Mouse (Mus musculus) intestine, embryonic 16.5 days (tissue): ENCODE data around the gene 9530068E07Rik. TPM values are rescaled to one million over a fixed set of nuclear protein-coding genes. Genes with fewer than 3 reads are reported as not detected.
A peak's percentile ranks its signal among the peaks of the same experiment; 100 is the strongest.

ENCODE experiments used
- ATAC-seq: fragments of 200-750 bp; cut with Nextera tagmentation; 2 replicates; pipeline ENCODE4 v1.8.0; 2017; ENCODE audit warnings: moderate TSS enrichment, moderate library complexity
- H3K27ac ChIP-seq: fragments of 300-500 bp; sonication (generic); 2 replicates; pipeline ENCODE4 v1.5.1; 2014; ENCODE audit warnings: mild to moderate bottlenecking, low read length
- H3K27me3 ChIP-seq: fragments of 300-500 bp; sonication (generic); replicated peaks from 2 replicates; pipeline ENCODE4 v1.6.1; 2014; ENCODE audit warnings: low read length, control low read depth, mixed read lengths; ENCODE audit not compliant: control insufficient read depth, insufficient read depth
- H3K36me3 ChIP-seq: fragments of 300-500 bp; sonication (generic); 2 replicates; pipeline ENCODE4 v1.6.1; 2014; ENCODE audit warnings: low read length, control low read depth; ENCODE audit not compliant: control insufficient read depth, insufficient read depth
- H3K4me1 ChIP-seq: fragments of 300-500 bp; sonication (generic); 2 replicates; pipeline ENCODE4 v1.6.1; 2014; ENCODE audit warnings: low read length, control low read depth, mixed read lengths; ENCODE audit not compliant: control insufficient read depth, insufficient read depth
- H3K4me2 ChIP-seq: fragments of 300-500 bp; sonication (generic); 2 replicates; pipeline ENCODE4 v1.6.1; 2014; ENCODE audit warnings: low read depth, low read length, control low read depth
- H3K4me3 ChIP-seq: fragments of 300-500 bp; sonication (generic); 2 replicates; pipeline ENCODE4 v1.5.1; 2014; ENCODE audit warnings: mild to moderate bottlenecking, low read length
- H3K9ac ChIP-seq: fragments of 300-500 bp; sonication (generic); 2 replicates; pipeline ENCODE4 v1.6.1; 2014; ENCODE audit warnings: low read depth, low read length
- H3K9me3 ChIP-seq: fragments of 300-500 bp; sonication (generic); 2 replicates; pipeline ENCODE4 v1.6.1; 2016; ENCODE audit warnings: low read length, control low read depth; ENCODE audit not compliant: control insufficient read depth
- WGBS: fragments of 180-500 bp; shearing (Covaris S2); extraction: QIAGEN DNeasy Blood & Tissue Kit; methylation state at CpG from one replicate; pipeline ENCODE4 v1.1.7; 2014; 5-methylcytosine and 5-hydroxymethylcytosine counted together
- polyA plus RNA-seq: library from polyadenylated mRNA; unstranded; fragments of >200 nt; fragmentation: Nextera tagmentation; extraction: Ambion mirVana; gene quantifications from 2 replicates; pipeline ENCODE4 v1.2.1, GENCODE M21; 2015

9530068E07Rik gene
- polyA plus RNA-seq, 1 experiment from 2014 or later, result 153 TPM

- Histone ChIP-seq H3K27me3 (no peaks in the 10 kb centered on the region), H3K4me2 (no peak overlapping the region), H3K9ac (no peak overlapping the region), H3K4me1 (peaks cover 50% of the 10 kb centered on the region), H3K27ac (peak overlapping the region; percentile 62), H3K4me3 (no peak overlapping the region), H3K9me3 (no peaks in the 10 kb centered on the region), H3K36me3 (no peaks in the 10 kb centered on the region)
- no peak for ATAC-seq
- 64% methylated on average over 9 of the region's 9 CpGs for WGBS
These were observed 26.7 kb upstream of the 9530068E07Rik start for GRCm38 (mm10) chr11:52369252-52370134.

- Histone ChIP-seq H3K4me1 (peaks cover 44% of the 10 kb centered on the region), H3K36me3 (peaks cover 4% of the 10 kb centered on the region), H3K4me2 (no peak overlapping the region), H3K9ac (no peak overlapping the region), H3K27me3 (no peaks in the 10 kb centered on the region), H3K27ac (peak overlapping the region; percentile 62), H3K9me3 (no peaks in the 10 kb centered on the region), H3K4me3 (no peak overlapping the region)
- no peak for ATAC-seq
- 91% methylated on average over 2 of the region's 2 CpGs for WGBS
These were observed 26.1 kb upstream of the 9530068E07Rik start for GRCm38 (mm10) chr11:52370135-52370452.

GRCm38 (mm10) chr11:52370538-52370937 is 25.7 kb upstream of the 9530068E07Rik start:
- Histone ChIP-seq H3K27ac (peak overlapping the region; percentile 62), H3K36me3 (peaks cover 7% of the 10 kb centered on the region), H3K4me1 (peaks cover 40% of the 10 kb centered on the region), H3K9ac (no peak overlapping the region), H3K4me2 (no peak overlapping the region), H3K9me3 (no peaks in the 10 kb centered on the region), H3K27me3 (no peaks in the 10 kb centered on the region), H3K4me3 (no peak overlapping the region)
- peak; percentile 50 for ATAC-seq
- WGBS, result 11% methylated on average over 2 of the region's 2 CpGs

GRCm38 (mm10) chr11:52373841-52374240 is 22.4 kb upstream of the 9530068E07Rik start:
- Histone ChIP-seq H3K4me2 (no peak overlapping the region), H3K4me1 (peaks cover 15% of the 10 kb centered on the region), H3K4me3 (no peak overlapping the region), H3K27ac (no peak overlapping the region), H3K27me3 (no peaks in the 10 kb centered on the region), H3K9me3 (no peaks in the 10 kb centered on the region), H3K36me3 (peaks cover 12% of the 10 kb centered on the region), H3K9ac (no peak overlapping the region)
- WGBS, result 73% methylated on average over 7 of the region's 7 CpGs
- ATAC-seq, result no peak

GRCm38 (mm10) chr11:52374340-52374739 is 21.9 kb upstream of the 9530068E07Rik start:
- no peaks in the 10 kb centered on the region for H3K9me3 ChIP-seq
- peaks cover 14% of the 10 kb centered on the region for H3K36me3 ChIP-seq
- 65% methylated on average over 6 of the region's 6 CpGs for WGBS
- no peak overlapping the region for H3K4me2 ChIP-seq
- ATAC-seq, result peak; percentile 24; the same call in 1 of the 2 replicates
- H3K9ac ChIP-seq, result no peak overlapping the region
- no peak overlapping the region for H3K27ac ChIP-seq
- H3K4me1 ChIP-seq, result peaks cover 12% of the 10 kb centered on the region
- no peak overlapping the region for H3K4me3 ChIP-seq
- H3K27me3 ChIP-seq, result no peaks in the 10 kb centered on the region

GRCm38 (mm10) chr11:52377579-52377978 is 18.6 kb upstream of the 9530068E07Rik start:
- Histone ChIP-seq H3K36me3 (peaks cover 17% of the 10 kb centered on the region), H3K9me3 (no peaks in the 10 kb centered on the region), H3K4me2 (no peak overlapping the region), H3K27ac (no peak overlapping the region), H3K4me3 (no peak overlapping the region), H3K4me1 (no peaks in the 10 kb centered on the region), H3K27me3 (no peaks in the 10 kb centered on the region), H3K9ac (no peak overlapping the region)
- 93% methylated on average over 4 of the region's 4 CpGs for WGBS
- no peak for ATAC-seq

GRCm38 (mm10) chr11:52379241-52379640 is 17.0 kb upstream of the 9530068E07Rik start:
- Histone ChIP-seq H3K4me2 (no peak overlapping the region), H3K4me3 (no peak overlapping the region), H3K36me3 (peaks cover 22% of the 10 kb centered on the region), H3K4me1 (no peaks in the 10 kb centered on the region), H3K27ac (no peak overlapping the region), H3K9me3 (no peaks in the 10 kb centered on the region), H3K27me3 (no peaks in the 10 kb centered on the region), H3K9ac (no peak overlapping the region)
- ATAC-seq, result no peak
- 85% methylated on average over 3 of the region's 3 CpGs for WGBS

GRCm38 (mm10) chr11:52383741-52384140 is 12.5 kb upstream of the 9530068E07Rik start:
- ATAC-seq, result no peak
- H3K9ac ChIP-seq, result no peak overlapping the region
- WGBS, result 94% methylated on average over 14 of the region's 14 CpGs

GRCm38 (mm10) chr11:52384667-52385066 is 11.6 kb upstream of the 9530068E07Rik start:
- Histone ChIP-seq H3K9ac (no peak overlapping the region), H3K27ac (no peak overlapping the region), H3K4me3 (no peak overlapping the region), H3K4me1 (no peaks in the 10 kb centered on the region), H3K9me3 (no peaks in the 10 kb centered on the region), H3K4me2 (no peak overlapping the region), H3K27me3 (no peaks in the 10 kb centered on the region), H3K36me3 (peaks cover 39% of the 10 kb centered on the region)
- no peak for ATAC-seq
- WGBS, result 54% methylated on average over 3 of the region's 3 CpGs

More at GRCm38 (mm10) chr11:52383741-52384140, 12.5 kb upstream of the 9530068E07Rik start:
- Histone ChIP-seq H3K4me3 (no peak overlapping the region), H3K27ac (no peak overlapping the region), H3K36me3 (peaks cover 40% of the 10 kb centered on the region), H3K9me3 (no peaks in the 10 kb centered on the region), H3K4me2 (no peak overlapping the region), H3K27me3 (no peaks in the 10 kb centered on the region), H3K4me1 (no peaks in the 10 kb centered on the region)
